Mouse (Mus musculus) MEL (cell line): Measurements from ENCODE around the gene Adap1. TPM values are rescaled to one million over a fixed set of nuclear protein-coding genes. Genes with fewer than 3 reads are reported as not detected.

ENCODE experiments used
- DNase-seq: peaks from one replicate; pipeline ENCODE4 v3.0.0; 2011; ENCODE audit warnings: low read depth, low spot score
- H3K27ac ChIP-seq: 2 replicates; pipeline ENCODE4 v1.5.1; 2012; ENCODE audit warnings: low read depth, mild to moderate bottlenecking, control low read depth, low read length, moderate library complexity; ENCODE audit not compliant: control insufficient read depth
- H3K27me3 ChIP-seq, 2 experiments: fragments of 150-350 bp in 1 of 2; sonication (generic) in 1 of 2; 2 replicates each; pipeline ENCODE4 v1.6.1; 2012; ENCODE audit warnings: low read length in 2 of 2, mild to moderate bottlenecking in 2 of 2, improper control_type of control experiment in 1 of 2, moderate library complexity in 1 of 2; ENCODE audit not compliant: insufficient read depth in 2 of 2, control insufficient read depth in 1 of 2
- H3K36me3 ChIP-seq, 2 experiments: 2 replicates each; pipeline ENCODE4 v1.6.1; 2012 to 2014; ENCODE audit warnings: low read length in 2 of 2, improper control_type of control experiment in 1 of 2, inconsistent platforms in 1 of 2, mild to moderate bottlenecking in 1 of 2; ENCODE audit not compliant: insufficient read depth in 2 of 2, control insufficient read depth in 1 of 2
- H3K4me1 ChIP-seq, 2 experiments: fragments of 150-350 bp in 1 of 2; sonication (generic) in 1 of 2; 2 replicates each; pipeline ENCODE4 v1.6.1; 2012; ENCODE audit warnings: low read length in 2 of 2, improper control_type of control experiment in 1 of 2, mild to moderate bottlenecking in 1 of 2; ENCODE audit not compliant: insufficient read depth in 2 of 2, control insufficient read depth in 1 of 2
- H3K4me3 ChIP-seq, 2 experiments: fragments of 150-350 bp in 1 of 2; sonication (generic) in 1 of 2; 2 replicates each; pipeline ENCODE4 v1.5.1; 2012; ENCODE audit warnings: low read depth in 2 of 2, low read length in 2 of 2, mild to moderate bottlenecking in 2 of 2, moderate library complexity in 2 of 2, control low read depth in 1 of 2, improper control_type of control experiment in 1 of 2; ENCODE audit not compliant: control insufficient read depth in 1 of 2, insufficient read depth in 1 of 2
- H3K79me2 ChIP-seq: 2 replicates; pipeline ENCODE4 v1.6.1; 2012; ENCODE audit warnings: mild to moderate bottlenecking, low read length, moderate library complexity; ENCODE audit not compliant: control insufficient read depth, poor library complexity, insufficient read depth
- H3K9ac ChIP-seq: 2 replicates; pipeline ENCODE4 v1.6.1; 2012; ENCODE audit warnings: low read depth, mild to moderate bottlenecking, control low read depth, low read length, moderate library complexity; ENCODE audit not compliant: control insufficient read depth, poor library complexity, severe bottlenecking
- H3K9me3 ChIP-seq: fragments of 150-350 bp; sonication (generic); replicated peaks from 2 replicates; pipeline ENCODE4 v1.6.1; 2012; ENCODE audit warnings: mild to moderate bottlenecking, low read length, improper control_type of control experiment, moderate library complexity; ENCODE audit not compliant: insufficient read depth
- BHLHE40 ChIP-seq: IDR thresholded peaks from 2 replicates; pipeline ENCODE4 v1.6.1; 2012; ENCODE audit warnings: low read depth, mild to moderate bottlenecking, inconsistent platforms, low read length, improper control_type of control experiment, borderline replicate concordance
- CHD2 ChIP-seq: IDR thresholded peaks from 2 replicates; pipeline ENCODE4 v1.6.1; 2011; ENCODE audit warnings: low read length, improper control_type of control experiment
- E2F4 ChIP-seq: IDR thresholded peaks from 2 replicates; pipeline ENCODE4 v1.6.1; 2011; ENCODE audit warnings: low read depth, low read length, improper control_type of control experiment, borderline replicate concordance
- GABPA ChIP-seq: IDR thresholded peaks from 2 replicates; pipeline ENCODE4 v1.6.1; 2012; ENCODE audit warnings: low read depth, mild to moderate bottlenecking, inconsistent platforms, low read length, improper control_type of control experiment, moderate library complexity
- HCFC1 ChIP-seq: IDR thresholded peaks from 2 replicates; pipeline ENCODE4 v1.6.1; 2012; ENCODE audit warnings: low read depth, mild to moderate bottlenecking, inconsistent platforms, low read length, improper control_type of control experiment, moderate library complexity
- KAT2A ChIP-seq: conservative IDR thresholded peaks from 2 replicates; pipeline ENCODE4 v1.6.1; 2012; ENCODE audit warnings: low read depth, low read length, improper control_type of control experiment, inconsistent platforms
- MAX ChIP-seq: IDR thresholded peaks from 2 replicates; pipeline ENCODE4 v1.6.1; 2011; ENCODE audit warnings: low read length, improper control_type of control experiment
- MAZ ChIP-seq: IDR thresholded peaks from 2 replicates; pipeline ENCODE4 v1.6.1; 2012; ENCODE audit warnings: low read depth, mild to moderate bottlenecking, inconsistent platforms, low read length, improper control_type of control experiment
- MEF2A ChIP-seq: IDR thresholded peaks from 2 replicates; pipeline ENCODE4 v1.6.1; 2014; ENCODE audit warnings: low read depth, mild to moderate bottlenecking, inconsistent platforms, low read length, improper control_type of control experiment; ENCODE audit not compliant: poor library complexity, insufficient replicate concordance, severe bottlenecking; ENCODE audit errors: extremely low read depth
- MYB ChIP-seq: IDR thresholded peaks from 2 replicates; pipeline ENCODE4 v1.6.1; 2011; ENCODE audit warnings: mild to moderate bottlenecking, low read depth, low read length, improper control_type of control experiment
- MYC ChIP-seq: IDR thresholded peaks from 2 replicates; pipeline ENCODE4 v1.6.1; 2011; ENCODE audit warnings: low read depth, mild to moderate bottlenecking, low read length, improper control_type of control experiment, moderate library complexity
- NELFE ChIP-seq: IDR thresholded peaks from 2 replicates; pipeline ENCODE4 v1.6.1; 2011; ENCODE audit warnings: low read depth, low read length, improper control_type of control experiment
- NRF1 ChIP-seq: IDR thresholded peaks from 2 replicates; pipeline ENCODE4 v1.6.1; 2014; ENCODE audit warnings: low read depth, mild to moderate bottlenecking, inconsistent platforms, low read length, improper control_type of control experiment, moderate library complexity; ENCODE audit not compliant: poor library complexity, insufficient read depth, severe bottlenecking
- POLR2A ChIP-seq, 2 experiments: IDR thresholded peaks; 2 replicates each; pipeline ENCODE4 v1.6.1; 2011 to 2012; ENCODE audit warnings: low read length in 2 of 2, mild to moderate bottlenecking in 2 of 2, control low read depth in 1 of 2, improper control_type of control experiment in 1 of 2, low read depth in 1 of 2, moderate library complexity in 1 of 2; ENCODE audit not compliant: control insufficient read depth in 1 of 2, insufficient read depth in 1 of 2, poor library complexity in 1 of 2
- POLR2AphosphoS2 ChIP-seq: IDR thresholded peaks from 2 replicates; pipeline ENCODE4 v1.6.1; 2011; ENCODE audit warnings: low read length, improper control_type of control experiment
- POLR2AphosphoS5 ChIP-seq: IDR thresholded peaks from 2 replicates; pipeline ENCODE4 v1.6.1; 2012; ENCODE audit warnings: low read depth, borderline replicate concordance, mild to moderate bottlenecking, inconsistent platforms, low read length, moderate library complexity, mixed read lengths
- RAD21 ChIP-seq: IDR thresholded peaks from 2 replicates; pipeline ENCODE4 v1.6.1; 2011; ENCODE audit warnings: mild to moderate bottlenecking, low read depth, low read length, improper control_type of control experiment
- RCOR1 ChIP-seq: IDR thresholded peaks from 2 replicates; pipeline ENCODE4 v1.6.1; 2012; ENCODE audit warnings: low read depth, mild to moderate bottlenecking, inconsistent platforms, low read length, improper control_type of control experiment
- SMC3 ChIP-seq: IDR thresholded peaks from 2 replicates; pipeline ENCODE4 v1.6.1; 2011; ENCODE audit warnings: low read depth, low read length, improper control_type of control experiment
- TCF12 ChIP-seq: IDR thresholded peaks from 2 replicates; pipeline ENCODE4 v1.6.1; 2014; ENCODE audit warnings: low read depth, mild to moderate bottlenecking, inconsistent platforms, low read length, improper control_type of control experiment, moderate library complexity
- USF1 ChIP-seq: IDR thresholded peaks from 2 replicates; pipeline ENCODE4 v1.6.1; 2014; ENCODE audit warnings: low read depth, mild to moderate bottlenecking, inconsistent platforms, low read length, improper control_type of control experiment, moderate library complexity
- USF2 ChIP-seq, 2 experiments: IDR thresholded peaks; 2 replicates each; pipeline ENCODE4 v1.6.1; 2011 to 2012; ENCODE audit warnings: improper control_type of control experiment in 2 of 2, low read length in 2 of 2, borderline replicate concordance in 1 of 2, inconsistent platforms in 1 of 2, low read depth in 1 of 2, mild to moderate bottlenecking in 1 of 2; ENCODE audit not compliant: insufficient read depth in 1 of 2
- ZMIZ1 ChIP-seq: IDR thresholded peaks from 2 replicates; pipeline ENCODE4 v1.6.1; 2012; ENCODE audit warnings: low read depth, mild to moderate bottlenecking, inconsistent platforms, low read length, improper control_type of control experiment, moderate library complexity
- polyA plus RNA-seq, 2 experiments: library from polyadenylated mRNA; stranded (reverse) in 1 of 2; unstranded in 1 of 2; fragments of >175 nt in 1 of 2; fragments of >200 nt in 1 of 2; gene quantifications; 2 replicates each; pipeline versions ENCODE4 v1.2.1 to v1.2.4; 2012; ENCODE audit warnings: low replicate concordance in 2 of 2, low read depth in 1 of 2; ENCODE audit not compliant: insufficient read length in 2 of 2, insufficient read depth in 1 of 2, missing spikeins in 1 of 2
- total RNA-seq: library from RNA; depleted of rRNA; stranded (reverse); fragments of 300-350 nt; gene quantifications from 2 replicates; pipeline ENCODE4 v1.2.3, GENCODE M21; 2012

Gene Adap1
- total and polyA plus RNA-seq, 3 experiments: 52.9 to 59.8 TPM; not detected in 1

- TF ChIP-seq RAD21: no peak
- no peak for TF ChIP-seq USF1
- TF ChIP-seq CHD2: no peak
- TF ChIP-seq MEF2A: no peak
- no peak for TF ChIP-seq HCFC1
- TF ChIP-seq POLR2AphosphoS2: no peak
- TF ChIP-seq RCOR1: no peak
- no peak for TF ChIP-seq KAT2A
- TF ChIP-seq BHLHE40: no peak
- TF ChIP-seq USF2 (IDR thresholded peaks at IDR 0.05; ENCODE audit: borderline replicate concordance in 1 of 2, insufficient read depth in 1 of 2, low read depth in 1 of 2, low read length in 2 of 2): no peak
- no peaks in the 10 kb centered on the region for H3K27me3 ChIP-seq
These were observed 21.8 kb upstream of the Adap1 start for GRCm38 (mm10) chr5:139347225-139347624.

GRCm38 (mm10) chr5:139345364-139345714, 19.9 kb upstream of the Adap1 start:
- Histone ChIP-seq H3K79me2 (peaks cover 17% of the 10 kb centered on the region), H3K4me3 (peak overlapping the region; percentile 45 to 54), H3K36me3 (no peaks in the 10 kb centered on the region; a peak in 1 of 4 replicates), H3K9me3 (no peaks in the 10 kb centered on the region), H3K4me1 (peaks cover 0 to 5% of the 10 kb centered on the region in 2 experiments; a peak in 1 of 4 replicates), H3K27me3 (no peaks in the 10 kb centered on the region), H3K27ac (no peak overlapping the region), H3K9ac (peak overlapping the region; percentile 30)
- TF ChIP-seq MYB (no peak), GABPA (no peak), TCF12 (no peak), NRF1 (no peak), MYC (no peak), MAX (no peak), E2F4 (no peak), ZMIZ1 (no peak), POLR2A (IDR thresholded peaks at IDR 0.05; ENCODE audit: control insufficient read depth in 1 of 2, insufficient read depth in 1 of 2, low read depth in 1 of 2, low read length in 2 of 2, poor library complexity in 1 of 2) (no peak), MAZ (no peak), SMC3 (no peak), POLR2AphosphoS5 (no peak), NELFE (no peak), KAT2A (no peak), RAD21 (no peak), HCFC1 (no peak)
- DNase-seq: no peak

More at GRCm38 (mm10) chr5:139347225-139347624, 21.8 kb upstream of the Adap1 start:
- Histone ChIP-seq H3K9ac (no peak overlapping the region), H3K36me3 (no peaks in the 10 kb centered on the region; a peak in 1 of 4 replicates), H3K27ac (no peak overlapping the region), H3K9me3 (no peaks in the 10 kb centered on the region), H3K79me2 (peaks cover 17% of the 10 kb centered on the region), H3K4me1 (peaks cover 0 to 5% of the 10 kb centered on the region in 2 experiments; a peak in 1 of 4 replicates), H3K4me3 (no peak overlapping the region)
- no peak for DNase-seq
